Mouse (Mus musculus) frontal cortex, adult 2 months (tissue): Measurements from ENCODE around the gene Armh3. TPM values are rescaled to one million over a fixed set of nuclear protein-coding genes. Genes with fewer than 3 reads are reported as not detected.
A peak's percentile ranks its signal among the peaks of the same experiment; 100 is the strongest.

Experiments used
- DNase-seq, 2 experiments: peaks; one replicate each; pipeline ENCODE4 v3.0.0; 2022; ENCODE audit warnings: low spot score in 1 of 2; ENCODE audit errors: extremely low spot score in 1 of 2
- polyA plus RNA-seq: library from polyadenylated mRNA; depleted of rRNA; stranded (reverse); fragments of >200 nt; gene quantifications from 2 replicates; pipeline ENCODE4 v1.2.3, GENCODE M21; 2012; rRNA removed

Armh3 gene
- 14.9 and 16.2 TPM in 2 replicates for polyA plus RNA-seq

DNA sequence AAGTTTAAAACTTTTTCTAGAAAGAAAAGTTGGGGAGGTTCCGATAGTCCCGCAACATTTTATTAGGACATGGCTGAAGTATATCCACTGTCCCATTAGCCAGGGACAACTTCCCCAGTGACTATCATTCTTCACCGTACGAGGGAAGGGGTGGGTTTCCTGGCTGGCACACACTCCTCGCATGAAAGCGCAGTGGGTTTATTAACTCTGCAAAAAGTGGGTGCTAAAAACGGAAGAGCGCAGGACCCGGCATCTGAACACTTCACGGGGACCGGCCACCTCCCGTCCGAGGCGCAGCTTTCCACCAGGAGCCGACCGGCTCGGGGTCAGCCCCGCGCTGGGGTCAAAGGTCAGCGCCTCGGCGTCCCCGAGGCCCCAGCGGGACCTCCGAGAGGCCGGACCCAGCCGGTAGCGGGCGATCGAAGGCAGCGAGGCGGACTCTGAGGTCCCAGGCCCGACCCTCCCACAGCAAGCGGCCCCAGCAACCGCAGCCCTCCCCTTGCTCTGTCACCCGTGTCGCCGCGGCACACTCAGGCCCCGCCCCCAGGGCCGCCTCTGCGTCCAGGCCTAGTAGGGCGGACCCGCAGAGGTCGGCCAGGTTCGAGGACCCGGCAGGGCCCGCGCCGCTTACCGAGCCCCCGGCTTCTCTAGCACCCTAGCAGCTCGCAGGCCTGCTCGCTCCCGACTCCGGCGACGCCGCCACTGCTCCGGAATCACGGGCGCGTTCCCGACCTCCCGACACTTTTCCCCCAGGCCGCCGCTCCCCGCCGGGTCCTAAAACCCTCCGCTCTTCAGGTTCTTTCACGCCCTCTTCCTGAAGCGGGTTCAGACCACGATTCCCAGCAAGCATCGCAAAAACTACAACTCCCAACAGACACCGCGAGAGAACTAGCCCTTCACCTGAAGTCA is at the start of gene Armh3:
Gene Armh3, minus strand, starts transcription at position 704 of the 909 bp plus-strand sequence.
- DNase-seq = peak; percentile 91 to 96

DNA sequence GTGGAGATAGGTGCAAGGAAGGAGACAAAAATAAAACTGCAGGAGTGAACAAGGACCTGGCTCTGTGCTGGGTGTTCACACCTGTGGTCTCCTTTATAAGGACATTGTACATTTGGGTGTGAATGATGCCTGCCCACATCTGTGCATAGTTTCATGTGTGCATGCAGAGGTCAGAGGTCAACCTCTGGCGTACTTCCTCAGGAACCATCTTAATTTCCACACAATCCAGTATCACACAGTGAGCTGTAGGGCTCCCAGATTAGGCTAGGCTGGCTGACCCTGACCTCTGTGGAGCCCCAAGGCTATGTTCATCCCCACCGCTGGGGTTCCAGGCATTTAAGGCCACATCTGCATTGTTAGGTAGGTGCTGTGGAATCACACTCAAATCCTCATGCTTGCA is 49.1 kb upstream of the Armh3 start:
- DNase-seq = no peak

DNA sequence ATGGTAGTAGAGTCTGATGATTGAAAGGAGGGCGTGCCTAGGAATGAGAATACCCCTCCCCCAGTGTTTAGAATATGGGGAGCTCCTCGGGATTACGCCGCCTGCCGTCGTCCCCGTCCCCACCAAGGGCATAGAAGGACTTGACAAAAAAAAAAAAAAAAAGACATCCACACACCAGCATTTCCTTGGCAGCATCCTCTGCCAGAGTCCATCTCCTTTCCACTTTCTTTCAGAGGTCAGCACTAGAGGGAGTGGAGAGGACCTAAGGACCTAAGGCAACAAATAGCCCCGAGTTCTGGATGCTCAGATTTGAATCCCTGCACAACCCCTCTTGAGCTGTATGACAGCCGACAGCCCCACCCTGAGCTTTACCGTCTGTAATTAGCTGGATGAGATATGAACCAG is 48.3 kb upstream of the Armh3 start:
- no peak for DNase-seq

DNA sequence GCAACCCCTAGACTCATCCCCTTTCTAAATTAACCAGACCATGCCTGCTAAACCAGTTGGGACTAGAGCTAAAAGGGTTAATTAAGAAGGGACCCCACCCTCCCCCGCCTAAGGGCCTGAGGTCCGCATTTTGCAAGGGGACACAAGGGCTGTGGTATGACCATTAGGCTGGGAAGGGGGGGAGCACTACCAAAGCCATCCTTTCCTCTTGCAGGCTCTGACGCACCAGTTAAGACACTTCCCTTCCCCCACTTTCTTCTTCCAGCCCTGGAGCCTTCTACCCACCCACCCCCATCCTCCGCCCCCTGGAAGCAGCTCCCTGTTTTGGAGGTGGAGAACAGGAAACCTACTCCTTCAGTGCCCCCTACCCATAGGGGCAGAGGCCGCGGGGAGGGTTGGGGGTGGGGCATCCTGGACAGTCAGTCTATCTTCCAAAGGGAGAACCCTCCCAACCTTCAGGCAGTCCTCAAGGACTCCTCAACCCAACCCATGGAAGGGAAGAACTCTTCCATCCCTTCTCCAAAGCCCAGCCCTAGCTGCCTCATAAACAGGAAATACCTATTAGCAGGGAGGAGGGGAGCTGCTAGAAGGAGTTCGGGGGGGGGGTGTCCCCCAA is 47.5 kb upstream of the Armh3 start:
- peak in 1 of 2 experiments; percentile 70 for DNase-seq

DNA sequence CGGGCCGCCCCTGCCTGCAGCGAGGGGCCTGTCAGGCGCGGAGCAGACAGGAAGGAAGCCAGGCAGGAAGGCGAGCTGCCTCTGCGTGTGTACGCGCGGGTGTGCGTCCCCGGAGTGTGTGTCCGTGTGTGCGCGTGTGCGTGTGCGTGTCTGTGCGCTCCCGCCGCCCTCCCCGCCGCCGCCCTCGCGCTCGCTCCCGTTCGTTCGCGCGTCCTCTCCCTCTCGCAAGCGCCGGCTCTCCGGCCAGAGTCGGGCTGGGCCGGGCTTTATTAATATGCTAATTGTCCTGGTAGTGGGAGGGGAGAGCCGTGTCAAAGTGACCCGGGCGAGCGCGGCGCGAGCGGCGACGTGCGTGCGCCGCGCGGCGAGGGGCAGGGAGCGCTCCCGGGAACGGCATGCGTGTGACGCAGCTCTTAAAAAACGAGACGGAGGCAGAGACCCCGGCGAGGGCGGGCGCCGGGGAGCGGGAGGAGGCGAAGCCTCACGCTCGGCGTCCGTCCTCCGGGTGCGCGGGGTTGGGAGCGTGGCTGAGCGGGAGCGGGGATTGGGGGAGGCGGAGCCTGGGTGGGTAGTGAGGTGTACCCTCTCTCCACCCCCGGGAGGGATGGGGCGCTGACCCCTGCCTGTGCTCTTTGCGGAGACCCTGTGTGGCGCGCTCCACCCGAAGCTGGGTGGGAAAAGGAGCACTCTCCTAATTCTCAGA is 46.9 kb upstream of the Armh3 start, which contains the start of gene Ldb1:
Gene Ldb1, minus strand, starts transcription at position 222 of the 703 bp plus-strand sequence.
- peak; percentile 75 to 82 for DNase-seq

DNA sequence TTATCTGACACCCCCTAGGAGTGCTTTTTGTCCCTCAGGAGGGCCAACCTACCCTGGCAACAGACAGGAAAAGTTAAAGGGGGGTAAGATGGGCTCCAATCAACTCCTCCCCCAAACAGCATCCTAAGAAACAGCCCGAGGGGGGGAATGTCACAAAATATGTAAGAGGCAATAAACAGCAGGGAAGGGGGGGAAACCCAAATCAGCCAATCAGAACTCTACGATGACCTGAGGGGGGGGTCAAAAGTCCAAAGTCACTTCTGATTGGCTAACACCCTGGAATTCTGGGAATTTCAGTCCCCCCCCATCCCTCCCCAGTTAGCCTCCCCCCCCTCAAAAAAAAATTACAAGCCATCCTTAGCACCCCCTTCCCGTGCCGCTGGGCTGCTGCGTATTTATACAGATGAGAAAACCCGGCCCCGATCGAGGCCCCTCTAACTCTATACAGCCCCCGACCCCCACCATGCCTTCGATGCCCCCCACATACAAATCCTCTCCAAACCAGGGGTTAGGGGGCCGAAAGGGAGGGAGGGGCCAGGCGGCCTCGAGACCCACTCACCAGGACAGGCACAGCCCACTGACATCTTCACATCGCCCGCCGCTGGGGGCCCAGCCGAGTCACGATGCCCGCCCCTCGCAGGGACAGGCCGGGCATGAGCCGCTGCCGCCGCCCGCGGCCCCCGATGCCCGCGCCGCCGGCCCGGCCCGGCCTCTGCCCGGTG is 46.1 kb upstream of the Armh3 start, which contains the start of gene Pprc1:
Gene Pprc1, plus strand, starts transcription at position 616 of the 722 bp plus-strand sequence.
- peak in 1 of 2 experiments; percentile 62 for DNase-seq

DNA sequence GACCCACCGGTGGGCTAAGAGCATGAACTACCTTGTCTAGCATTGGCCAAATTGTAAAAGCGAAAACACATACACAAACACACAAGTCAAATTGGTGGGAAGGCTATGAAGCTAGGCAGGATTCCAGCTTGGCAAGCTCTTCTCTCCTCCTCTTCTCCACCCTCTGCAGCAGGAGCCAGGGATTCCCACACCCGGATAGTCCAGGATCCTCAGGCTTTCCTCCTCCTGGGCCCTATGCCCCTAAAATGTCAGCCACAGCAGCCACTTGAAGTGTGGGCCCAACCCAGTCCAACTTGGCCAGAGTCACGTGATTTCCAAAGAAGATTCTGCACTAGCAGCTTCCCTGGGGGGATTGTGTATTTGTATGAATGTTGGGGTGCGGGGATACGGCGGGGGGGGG is 45.1 kb upstream of the Armh3 start:
- no peak for DNase-seq

DNA sequence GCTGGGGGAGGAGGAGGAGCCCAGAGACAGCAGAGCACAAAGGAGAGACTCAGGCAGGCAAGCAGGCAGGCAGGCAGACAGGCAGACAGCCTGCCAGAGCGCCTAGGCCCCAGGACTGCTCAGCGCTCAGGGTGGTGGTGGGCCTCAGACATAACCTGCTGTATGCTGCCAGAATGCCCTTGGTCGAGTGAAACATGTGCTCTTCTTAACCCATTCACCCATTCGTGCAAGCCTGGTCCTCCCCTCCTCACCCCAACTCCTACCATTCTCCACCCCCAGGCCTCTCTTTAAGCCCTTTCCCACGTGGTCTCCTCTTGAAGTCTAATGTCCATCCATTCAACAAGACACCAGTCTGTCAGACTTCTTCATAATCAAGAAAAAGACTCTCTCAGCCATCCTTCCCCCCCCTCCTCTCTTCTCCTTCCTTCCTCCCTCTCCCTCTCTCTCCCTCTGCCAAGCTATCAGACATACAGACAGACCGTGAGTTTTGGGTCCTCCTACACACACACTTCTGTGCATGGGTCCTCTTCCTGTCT is 44.3 kb upstream of the Armh3 start:
- peak in 1 of 2 experiments; percentile 72 for DNase-seq

DNA sequence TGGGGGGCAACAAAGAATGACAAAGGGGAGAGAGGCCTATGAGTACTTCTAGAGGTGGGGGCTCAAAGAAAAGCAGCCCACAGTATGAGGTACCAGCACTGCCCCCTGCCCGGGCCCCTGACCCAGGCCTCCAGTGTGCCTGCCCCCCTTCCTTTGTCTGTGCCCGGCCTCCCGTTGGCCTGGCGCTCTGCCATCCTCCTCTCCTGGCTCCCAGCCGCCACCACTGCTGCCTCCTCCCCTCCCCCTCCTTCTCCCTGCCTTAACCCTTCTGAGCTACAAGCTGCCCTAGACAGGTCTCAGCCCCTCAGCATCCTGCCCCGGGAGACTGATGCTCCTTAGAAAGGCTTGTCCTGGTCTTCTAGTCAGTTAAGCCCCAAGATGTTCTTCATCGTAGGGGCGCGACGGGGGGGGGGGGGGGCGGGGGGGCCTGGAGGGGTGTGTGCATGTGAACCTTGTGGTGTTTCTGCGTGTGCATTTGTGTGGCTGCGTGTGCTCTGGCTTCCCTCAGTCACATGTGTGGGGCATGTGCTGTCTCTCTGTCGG is 43.7 kb upstream of the Armh3 start:
- DNase-seq = peak in 1 of 2 experiments; percentile 85

DNA sequence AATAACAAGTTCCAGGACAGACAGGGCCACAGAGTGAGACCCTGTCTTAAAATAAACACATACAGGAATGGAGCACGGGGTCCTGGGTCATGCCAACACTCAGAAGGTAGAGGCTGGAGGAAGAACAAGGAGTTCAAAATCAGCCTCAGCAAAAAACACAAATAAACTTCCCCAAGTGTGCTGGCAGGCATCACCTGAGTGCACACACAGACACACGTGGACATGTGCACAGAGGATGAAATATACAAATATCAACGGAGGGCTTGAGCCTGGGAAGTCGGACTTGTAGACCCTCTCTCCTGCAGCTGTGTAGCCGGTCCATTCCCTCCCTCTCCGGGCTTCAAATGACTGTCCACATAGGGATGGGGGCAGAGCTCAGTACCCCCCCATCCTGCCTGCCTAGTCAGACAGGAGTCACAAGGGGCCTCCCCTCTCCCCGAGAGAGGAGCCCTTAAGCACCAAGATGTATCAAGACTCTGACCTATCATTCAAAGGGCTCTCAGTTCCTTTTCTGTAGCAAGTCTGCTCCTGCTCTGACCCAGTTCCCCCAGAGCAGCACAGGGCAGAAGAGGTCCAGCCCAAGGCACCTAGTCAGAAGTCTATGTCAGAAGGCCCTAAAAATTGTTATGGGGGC is 43.1 kb upstream of the Armh3 start:
- DNase-seq = no peak

DNA sequence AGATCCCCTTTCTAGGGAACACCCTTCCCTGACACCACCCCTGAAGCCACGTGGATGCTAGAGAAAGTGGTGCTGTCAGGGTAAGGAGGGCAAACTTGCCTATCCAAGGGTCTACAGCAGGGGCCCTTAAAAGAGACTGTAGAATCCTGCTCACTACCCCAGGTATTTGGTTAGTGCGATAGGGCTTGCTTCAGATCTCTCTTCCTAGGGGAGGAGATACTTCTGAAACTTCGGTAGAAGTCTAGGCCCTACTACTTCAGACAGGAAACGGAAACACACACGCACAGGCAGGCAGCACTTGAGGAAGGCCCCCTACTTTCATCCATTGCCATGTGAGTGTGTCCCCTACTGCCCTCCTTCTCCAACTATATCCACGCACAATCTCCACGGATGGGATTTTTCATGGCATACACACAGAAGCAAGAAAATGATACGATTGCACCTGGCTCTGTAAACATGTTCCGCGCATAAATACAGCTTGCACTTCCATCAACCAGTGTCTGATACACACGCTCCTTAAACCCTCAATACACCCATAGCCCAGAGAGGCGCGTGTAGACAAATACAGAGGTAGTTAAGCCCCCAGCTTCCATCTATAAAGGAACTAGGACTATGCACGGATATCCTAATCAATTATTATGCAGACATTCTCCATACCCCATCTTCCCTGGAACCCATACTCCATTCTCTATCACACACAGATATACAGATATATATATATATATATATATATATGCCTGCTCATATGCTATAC is 42.0 kb upstream of the Armh3 start:
- no peak for DNase-seq

DNA sequence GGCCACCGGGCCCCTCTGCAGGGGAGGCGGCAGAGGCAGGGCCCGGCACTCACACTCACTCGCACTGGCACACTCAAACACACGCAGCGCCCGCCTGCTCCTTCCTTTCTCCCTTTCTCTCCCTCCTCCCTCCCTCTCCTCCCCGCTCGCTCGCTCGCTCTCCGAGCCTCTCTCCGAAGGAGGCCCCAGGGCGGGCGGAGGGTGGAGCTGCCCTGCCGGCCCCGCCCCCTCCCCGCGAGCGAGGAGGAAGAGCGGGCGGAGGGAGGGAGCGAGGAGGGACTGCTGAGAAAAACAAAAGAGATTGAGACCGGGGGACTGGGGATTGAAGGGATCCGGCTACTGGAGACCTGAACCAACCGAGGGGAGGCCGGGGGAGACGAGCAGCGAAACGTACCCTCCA is 41.2 kb upstream of the Armh3 start:
- DNase-seq = peak in 1 of 2 experiments; percentile 81

DNA sequence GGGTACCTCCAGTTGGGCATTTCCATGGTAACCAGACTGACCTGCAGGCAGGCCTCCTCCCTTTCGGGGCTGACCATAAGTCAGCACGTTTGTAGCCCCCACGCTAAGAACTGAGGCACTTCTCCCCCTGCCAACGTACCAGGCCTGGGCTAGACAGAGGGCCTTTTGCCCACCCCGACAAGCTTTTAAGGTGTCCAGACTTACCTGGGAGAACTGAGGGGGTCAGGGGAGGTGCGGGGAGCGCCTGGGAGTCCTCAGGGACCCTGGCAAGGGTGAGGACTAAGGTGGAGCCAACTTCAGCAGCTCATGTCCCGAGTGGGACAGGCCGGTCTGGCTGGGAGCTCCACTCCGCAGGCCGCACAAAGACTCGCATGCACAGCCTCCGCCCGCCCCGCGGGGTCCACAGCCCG is 40.6 kb upstream of the Armh3 start:
- DNase-seq = no peak

DNA sequence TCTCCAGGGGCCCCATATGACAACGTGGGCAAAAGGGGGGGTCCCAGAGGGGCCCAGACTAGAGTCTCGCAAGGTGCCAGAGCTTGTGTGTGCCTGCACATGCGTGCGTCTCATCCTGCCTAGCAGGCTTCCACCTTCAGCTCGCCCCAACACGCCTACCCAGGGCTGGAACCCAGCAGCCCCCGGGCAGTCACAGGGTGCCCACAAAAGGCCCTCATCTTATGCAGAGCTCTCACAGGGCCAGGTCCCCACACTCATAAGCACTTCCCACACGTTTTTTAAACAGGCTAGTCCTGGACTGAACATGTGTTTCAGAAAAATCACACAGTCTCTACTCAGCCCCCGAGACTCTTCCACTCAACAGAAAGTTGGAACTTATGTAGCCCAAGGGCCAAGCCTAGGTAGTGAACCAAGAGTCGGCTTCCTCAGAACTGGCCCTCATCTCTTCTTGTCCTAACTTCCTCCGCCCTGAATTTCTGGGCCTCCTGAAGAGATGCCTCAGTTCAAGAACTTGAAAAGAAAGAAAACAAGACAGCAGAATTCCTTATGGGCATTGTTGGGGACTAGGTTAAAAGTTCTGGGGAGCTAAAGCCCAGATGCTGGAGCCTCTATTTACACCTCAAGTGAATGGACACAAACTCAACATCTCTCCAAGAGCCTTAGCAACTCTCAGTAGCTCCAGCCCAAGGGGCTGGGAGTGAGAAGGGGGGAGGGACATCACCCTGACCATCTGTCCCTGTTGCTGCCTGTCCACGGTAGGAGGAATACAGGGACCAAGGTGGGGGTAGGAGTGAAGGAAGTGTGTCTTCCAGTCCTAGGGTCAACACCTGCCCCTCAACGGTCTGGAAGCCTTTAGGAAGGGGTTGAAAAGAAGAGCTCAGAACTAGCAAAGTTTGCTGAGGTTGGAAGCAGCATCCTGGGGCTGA is 39.9 kb upstream of the Armh3 start:
- DNase-seq = no peak

DNA sequence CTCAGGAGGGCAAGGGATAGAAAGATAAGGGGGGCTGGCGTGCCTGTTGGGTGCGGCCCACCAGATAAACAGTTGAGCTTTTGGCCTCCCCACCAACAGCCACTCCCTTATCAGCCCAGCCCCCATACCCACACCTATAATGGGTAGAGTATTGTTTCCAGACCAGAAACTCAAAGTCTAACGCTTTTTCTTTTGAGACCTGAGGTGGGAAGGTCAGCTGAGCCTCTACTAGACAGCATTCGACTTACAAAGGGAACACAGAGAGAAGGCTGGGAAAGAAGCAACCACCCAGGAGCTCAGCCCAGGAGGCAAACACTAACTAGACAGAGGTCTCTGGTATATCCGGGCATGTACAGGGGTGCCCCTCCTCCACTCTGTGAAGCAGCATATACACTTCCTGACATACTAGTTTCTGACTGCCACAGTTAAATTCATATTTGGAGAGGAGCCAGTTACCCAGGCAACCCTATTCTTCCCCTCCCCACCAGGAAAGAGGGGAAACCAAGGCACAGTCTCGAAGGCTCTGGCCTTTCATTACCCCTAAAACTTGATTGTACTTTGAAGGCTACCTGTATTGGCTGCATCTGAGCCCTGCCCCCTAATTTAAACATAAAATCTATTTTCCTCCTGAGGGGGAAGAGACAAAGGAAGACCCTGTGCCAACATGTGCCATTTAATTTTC is 39.1 kb upstream of the Armh3 start:
- no peak for DNase-seq

DNA sequence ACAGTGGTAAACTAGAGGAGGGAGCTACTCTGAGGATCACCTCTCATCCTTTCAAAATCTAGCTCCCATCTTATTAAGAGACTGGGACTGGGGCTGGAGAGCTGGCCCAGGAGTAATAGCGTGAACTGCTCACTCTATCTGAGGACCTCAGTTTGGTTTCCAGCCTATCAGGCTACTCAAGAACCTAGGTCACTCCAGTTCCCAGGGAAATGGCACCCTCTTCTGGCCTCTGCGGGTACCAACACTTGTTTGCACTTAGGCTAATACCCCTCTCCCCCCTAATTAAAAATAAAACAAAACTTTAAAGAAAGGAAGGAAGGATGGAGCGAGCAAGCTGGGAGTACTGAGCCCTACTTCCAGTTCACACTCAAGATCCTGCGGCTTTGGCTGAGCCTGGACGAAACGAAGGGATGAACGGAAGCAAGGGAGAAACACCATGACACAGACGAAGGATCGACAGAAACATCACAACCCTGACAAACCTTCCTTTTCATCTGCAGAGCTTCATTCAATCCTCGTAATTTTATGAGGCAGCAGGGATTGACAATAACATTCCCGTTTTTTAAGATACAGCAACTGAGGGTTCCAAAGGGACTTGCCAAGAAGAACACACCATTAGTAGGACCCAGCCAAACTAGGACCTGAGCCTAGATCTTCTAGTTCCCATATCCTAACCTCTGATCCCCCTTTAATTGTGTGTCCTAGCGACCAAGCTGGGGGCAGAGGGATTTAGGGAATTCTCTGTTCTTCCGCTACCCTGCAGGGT is 38.4 kb upstream of the Armh3 start:
- DNase-seq = no peak
